Mouse (Mus musculus): ENCODE results near the gene Dhrs7c.

GRCm38 (mm10) chr11:67790182-67790581, 7.8 kb upstream of the Dhrs7c start:
- TF ChIP-seq CTCF (IDR thresholded peaks at IDR 0.05; ENCODE audit: control insufficient read depth, insufficient read depth, low read length) (no peak), POLR2A (IDR thresholded peaks at IDR 0.05; ENCODE audit: borderline replicate concordance, control insufficient read depth, low read depth, low read length) (no peak)
